Mouse (Mus musculus) cerebellum, adult 18-20 months (tissue): Measurements from ENCODE around the gene Tnfsf14.

Experiments used
- DNase-seq, 2 experiments: peaks; one replicate each; pipeline ENCODE4 v3.0.0; 2021

Tnfsf14 gene

DNA sequence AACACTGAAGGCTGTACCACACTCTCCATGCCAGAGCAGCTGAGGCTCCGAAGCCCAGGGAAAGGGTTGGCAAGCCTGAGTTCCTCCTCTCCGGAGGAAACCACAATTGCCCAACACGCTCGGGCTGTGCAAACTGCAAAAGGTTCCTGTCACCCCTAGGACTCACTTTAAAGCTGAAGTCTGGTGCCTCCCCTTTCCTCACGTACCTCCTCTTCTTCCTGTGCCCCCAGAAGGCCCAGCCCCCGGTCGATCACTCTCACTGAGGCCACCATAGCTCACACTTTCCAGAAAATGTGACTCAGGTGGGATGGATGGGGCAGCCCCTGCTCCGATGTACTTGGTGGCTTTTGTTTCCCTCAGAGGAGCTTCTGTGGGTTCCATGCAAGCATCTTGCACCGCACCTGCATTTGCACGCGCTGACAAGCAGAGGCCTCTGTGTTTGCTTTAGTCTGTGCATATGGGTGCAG is at the start of gene Tnfsf14:
TSS of gene Tnfsf14 (minus strand) at position 137 of the 467 bp plus-strand sequence.
- DNase-seq: no peak

GRCm38 (mm10) chr17:57237181-57237580 is 43.2 kb upstream of the Tnfsf14 start:
- DNase-seq: no peak

GRCm38 (mm10) chr17:57235803-57236202 is 41.8 kb upstream of the Tnfsf14 start:
- no peak for DNase-seq

DNA sequence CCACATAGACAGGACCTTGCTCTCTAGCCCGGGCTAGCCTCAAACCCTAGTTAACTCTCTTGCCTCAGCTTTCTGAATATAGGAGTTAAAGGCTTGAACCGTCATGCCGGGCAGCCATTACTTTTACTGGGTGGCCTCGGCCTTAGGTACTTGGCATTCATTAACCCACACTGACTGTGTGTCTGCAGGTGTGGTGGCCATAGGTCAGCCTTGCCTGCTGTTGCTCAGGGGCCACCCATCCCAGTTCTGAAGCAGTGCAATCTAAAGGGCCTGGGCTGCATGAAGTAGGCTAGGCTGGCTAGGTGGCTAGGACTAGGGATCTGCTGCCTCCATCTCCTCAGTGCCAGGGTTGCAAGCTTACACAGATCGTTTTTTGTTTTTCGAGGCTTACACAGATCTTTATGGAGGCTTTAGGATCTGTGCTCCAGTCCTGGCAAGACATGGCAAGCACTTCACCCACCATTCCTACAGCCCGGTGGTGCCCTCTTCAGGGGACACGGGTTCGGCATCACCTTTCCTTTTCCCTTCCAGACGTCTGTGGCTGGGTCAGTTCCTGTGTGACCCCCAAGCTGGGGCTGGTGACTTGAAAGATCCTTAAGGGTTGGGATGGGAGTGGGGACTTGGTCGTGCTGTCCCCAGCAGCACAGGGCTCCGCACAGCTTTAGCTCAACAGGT is 40.4 kb upstream of the Tnfsf14 start:
- no peak for DNase-seq

- DNase-seq: no peak
These were observed 39.1 kb upstream of the Tnfsf14 start for GRCm38 (mm10) chr17:57233038-57233437.

DNA sequence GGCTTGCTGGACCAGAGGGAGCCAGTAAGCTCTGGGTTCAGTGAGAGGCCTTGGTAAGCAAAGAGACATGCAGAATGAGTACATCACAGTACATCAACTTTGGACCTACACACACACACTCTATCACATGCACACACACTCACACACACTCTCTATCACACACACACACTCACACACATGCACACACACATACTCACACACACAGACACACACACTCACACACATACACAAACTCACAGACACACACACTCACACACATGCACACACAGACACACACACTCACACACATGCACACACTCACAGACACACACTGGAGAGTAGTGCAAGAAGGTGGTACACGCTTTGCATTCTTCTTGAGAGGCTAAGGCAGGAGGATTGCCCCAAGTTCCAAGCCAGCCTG is 38.2 kb upstream of the Tnfsf14 start:
- no peak for DNase-seq

- DNase-seq: no peak
These were observed 37.4 kb upstream of the Tnfsf14 start for GRCm38 (mm10) chr17:57231321-57231771.

- DNase-seq: no peak
These were observed 36.8 kb upstream of the Tnfsf14 start for GRCm38 (mm10) chr17:57230728-57231125.

DNA sequence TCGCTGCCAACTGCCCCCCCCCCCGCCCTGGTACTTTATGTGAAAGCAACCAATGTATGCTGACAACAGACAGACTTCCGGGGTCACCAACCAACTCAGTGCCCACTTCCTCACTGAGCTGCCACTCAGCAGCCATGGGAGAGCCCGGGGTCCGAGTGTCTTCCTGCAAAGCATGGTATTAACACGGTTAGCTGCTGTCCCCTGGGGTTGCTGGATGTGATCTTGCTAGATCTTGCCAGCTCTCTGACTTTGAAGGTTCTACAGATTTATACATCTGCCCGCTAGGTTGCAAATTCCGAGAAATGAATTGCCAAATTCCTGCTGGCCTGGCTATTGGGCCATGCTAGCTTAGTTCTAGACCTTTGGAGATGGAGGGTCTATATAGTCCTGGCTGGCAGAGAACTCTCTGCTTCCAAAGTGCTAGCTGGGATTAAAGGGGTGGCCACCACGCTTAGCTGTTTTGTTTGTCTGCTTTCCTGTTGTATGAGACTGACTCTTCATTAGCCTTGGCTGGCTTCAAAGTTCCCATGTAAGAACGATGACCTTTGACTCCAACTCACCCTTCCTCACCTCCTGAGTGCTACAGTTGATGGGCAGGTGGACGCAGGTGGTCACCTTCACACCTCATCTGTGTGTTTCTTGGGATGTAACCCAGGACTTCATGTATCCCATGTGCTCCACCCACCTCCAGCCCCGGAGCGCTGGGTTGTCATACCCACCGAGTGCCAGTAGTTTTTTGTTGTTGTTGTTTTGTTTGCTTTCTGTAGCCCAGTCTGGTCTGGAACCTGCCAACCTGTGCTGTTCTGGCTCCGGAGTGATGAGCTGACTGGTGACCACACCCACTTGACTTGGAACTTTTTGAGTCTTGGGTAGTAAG is 36.1 kb upstream of the Tnfsf14 start:
- DNase-seq: no peak

DNA sequence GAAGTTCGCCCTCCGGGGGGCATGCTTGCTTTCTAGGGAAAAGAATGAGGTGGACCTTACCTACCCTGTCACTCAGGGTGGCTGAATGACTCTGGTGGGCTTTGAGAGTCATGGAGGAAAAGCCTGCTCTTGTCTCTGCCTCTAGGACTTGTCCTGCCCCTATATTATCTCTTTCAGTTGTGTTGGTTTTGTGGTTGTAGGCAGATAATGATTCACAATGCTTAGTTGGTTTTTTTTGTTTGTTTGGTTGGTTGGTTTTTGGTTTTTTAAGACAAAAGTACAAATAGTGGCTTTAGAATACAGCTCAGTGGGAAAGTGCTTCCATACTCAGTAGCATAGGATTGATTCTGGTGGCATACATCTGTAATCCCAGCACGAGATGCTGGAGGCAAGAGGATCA is 34.9 kb upstream of the Tnfsf14 start:
- no peak for DNase-seq

DNA sequence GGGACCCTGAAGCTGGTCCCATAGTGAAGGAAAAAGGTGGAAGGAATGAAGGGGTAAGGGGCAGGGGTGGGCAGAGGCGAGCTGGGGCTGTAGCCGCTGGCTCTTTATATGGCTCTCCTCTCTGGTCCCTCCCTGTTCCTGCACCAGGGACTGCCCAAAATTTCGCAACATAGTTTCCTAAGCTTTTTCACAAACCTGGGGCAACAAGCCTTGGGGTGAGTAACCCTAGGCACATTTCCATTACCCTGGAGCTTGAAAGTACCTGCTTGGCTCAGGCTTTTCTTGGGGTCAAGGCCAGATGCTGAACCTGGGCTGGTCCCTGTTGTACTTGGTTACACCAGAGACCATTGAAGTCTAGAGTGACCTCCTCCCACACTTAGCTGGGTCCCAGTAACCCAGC is 34.0 kb upstream of the Tnfsf14 start, which contains the start of gene C3:
TSS of gene C3 (minus strand) at position 123 of the 400 bp plus-strand sequence.
- DNase-seq: no peak

DNA sequence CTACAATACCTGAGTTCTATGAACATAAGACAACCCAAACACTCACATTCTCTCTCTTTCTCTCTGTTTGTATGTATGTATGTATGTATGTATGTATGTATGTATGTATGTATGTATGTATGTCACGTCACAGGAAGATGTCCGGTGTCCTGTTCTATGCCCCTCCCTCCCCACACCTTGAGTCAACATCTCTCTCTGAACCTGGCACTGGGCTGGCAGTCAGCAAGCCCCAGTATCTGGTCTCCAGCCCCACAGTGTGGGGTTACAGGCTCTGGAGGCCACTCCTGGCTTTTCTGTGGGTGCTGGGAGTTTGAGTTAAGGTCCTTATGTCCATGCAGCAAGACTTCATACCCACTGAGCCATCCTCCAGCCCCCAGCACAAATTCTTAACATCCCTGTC is 33.5 kb upstream of the Tnfsf14 start:
- no peak for DNase-seq

DNA sequence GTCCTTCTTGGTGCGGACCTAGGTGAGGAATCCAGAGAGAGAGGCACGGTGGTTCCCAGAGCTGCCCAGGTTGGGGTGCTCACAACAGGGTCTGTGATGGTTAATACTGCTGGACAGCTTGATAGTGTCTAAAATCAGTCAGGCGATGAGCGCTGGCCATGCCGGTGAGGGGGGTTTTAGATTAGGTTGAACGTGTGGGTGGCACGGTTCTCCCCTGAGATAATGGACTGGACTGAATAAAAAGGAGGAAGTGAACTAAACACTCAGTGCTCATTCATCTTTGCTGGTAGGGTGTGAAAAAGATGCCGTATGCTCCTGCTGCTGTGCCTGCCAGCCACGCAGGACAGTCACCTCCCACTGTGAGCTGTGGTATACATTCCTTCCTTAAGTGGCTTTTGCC is 29.3 kb upstream of the Tnfsf14 start:
- DNase-seq: no peak

DNA sequence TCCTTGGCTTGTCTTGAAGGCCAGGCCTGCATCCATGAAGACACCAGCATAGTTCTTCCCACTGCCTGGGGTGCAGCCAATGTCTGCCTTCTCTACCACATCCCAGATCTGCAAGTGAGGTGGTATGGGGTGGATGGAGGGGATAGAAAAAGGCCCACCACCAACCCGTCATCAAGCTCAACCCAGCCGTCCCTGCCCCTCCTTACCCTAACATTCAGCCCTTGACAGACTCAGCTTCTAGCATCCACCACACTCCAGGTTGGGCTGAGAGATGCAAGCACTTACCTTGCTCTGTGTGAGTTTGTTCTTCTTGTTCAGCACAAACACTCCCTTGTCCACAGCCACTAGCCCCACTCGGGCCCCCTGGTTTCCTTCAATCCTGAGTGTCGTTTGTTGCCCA is 27.9 kb upstream of the Tnfsf14 start:
- no peak for DNase-seq

- DNase-seq: peak; percentile 20 to 40
These were observed 25.9 kb upstream of the Tnfsf14 start for GRCm38 (mm10) chr17:57219884-57220207.

GRCm38 (mm10) chr17:57219167-57219883 is 25.3 kb upstream of the Tnfsf14 start:
- peak; percentile 61 to 70 for DNase-seq

DNA sequence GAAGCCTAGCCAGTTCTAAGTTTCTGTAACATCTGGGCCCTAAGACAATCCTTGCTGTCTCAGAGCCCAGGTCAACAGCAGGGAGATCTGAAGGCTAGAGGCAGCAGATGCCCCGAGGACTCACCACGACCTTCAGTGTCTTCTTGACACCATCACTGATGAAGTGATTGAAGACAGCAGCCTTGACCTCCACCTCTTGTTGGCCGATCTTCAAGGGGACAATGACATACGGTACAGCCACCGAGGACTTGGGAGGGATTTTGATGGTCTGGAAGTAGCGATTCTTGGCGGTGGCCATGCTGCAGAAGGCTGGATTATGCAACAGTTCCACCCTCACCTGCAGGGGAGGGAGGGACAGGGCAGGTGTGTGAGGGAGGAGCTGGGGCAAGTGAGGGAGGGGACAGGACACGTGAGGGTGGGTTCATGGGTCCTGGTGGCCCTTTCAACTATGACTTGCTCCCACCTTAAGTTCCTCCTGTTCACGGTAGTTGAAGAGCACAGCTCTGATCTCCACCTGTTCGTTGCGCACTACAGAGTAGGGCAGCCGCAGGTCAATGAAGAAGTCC is 24.4 kb upstream of the Tnfsf14 start:
- DNase-seq: no peak

- no peak for DNase-seq
These were observed 20.9 kb upstream of the Tnfsf14 start for GRCm38 (mm10) chr17:57214676-57215387.

DNA sequence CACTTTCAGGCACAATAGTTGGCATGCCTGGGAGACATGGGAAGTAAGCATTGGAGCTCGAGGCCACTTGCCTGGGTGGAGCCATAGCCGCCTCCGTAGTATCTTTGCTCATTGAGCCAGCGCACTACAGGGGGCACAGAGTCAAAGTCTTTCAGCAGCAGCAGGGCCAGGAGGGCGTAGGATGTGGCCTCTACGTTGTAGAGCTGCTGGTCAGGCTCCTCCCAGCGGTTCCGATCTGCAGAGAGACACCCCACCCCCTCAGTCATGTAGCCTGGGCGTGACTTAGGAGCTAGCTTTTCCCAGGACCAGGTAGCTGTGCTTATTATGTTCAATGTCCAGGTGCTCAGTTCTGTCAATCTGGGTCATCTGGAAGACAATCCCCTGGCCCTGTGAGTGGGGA is 17.5 kb upstream of the Tnfsf14 start:
- DNase-seq: no peak

- DNase-seq: no peak
These were observed 15.4 kb upstream of the Tnfsf14 start for GRCm38 (mm10) chr17:57209330-57209729.

GRCm38 (mm10) chr17:57207938-57208337 is 14.0 kb upstream of the Tnfsf14 start:
- no peak for DNase-seq
